Mouse (Mus musculus): ENCODE data around the gene Cdc25b. TPM values are rescaled to one million over a fixed set of nuclear protein-coding genes. Genes with fewer than 3 reads are reported as not detected.

Gene Cdc25b
- polyA plus RNA-seq (2012; rRNA removed) (156 and 166 TPM in 2 replicates), polyA plus RNA-seq (2014; fragmentation: Nextera tagmentation; extraction: Ambion mirVana) (184 and 209 TPM in 2 replicates)

DNA sequence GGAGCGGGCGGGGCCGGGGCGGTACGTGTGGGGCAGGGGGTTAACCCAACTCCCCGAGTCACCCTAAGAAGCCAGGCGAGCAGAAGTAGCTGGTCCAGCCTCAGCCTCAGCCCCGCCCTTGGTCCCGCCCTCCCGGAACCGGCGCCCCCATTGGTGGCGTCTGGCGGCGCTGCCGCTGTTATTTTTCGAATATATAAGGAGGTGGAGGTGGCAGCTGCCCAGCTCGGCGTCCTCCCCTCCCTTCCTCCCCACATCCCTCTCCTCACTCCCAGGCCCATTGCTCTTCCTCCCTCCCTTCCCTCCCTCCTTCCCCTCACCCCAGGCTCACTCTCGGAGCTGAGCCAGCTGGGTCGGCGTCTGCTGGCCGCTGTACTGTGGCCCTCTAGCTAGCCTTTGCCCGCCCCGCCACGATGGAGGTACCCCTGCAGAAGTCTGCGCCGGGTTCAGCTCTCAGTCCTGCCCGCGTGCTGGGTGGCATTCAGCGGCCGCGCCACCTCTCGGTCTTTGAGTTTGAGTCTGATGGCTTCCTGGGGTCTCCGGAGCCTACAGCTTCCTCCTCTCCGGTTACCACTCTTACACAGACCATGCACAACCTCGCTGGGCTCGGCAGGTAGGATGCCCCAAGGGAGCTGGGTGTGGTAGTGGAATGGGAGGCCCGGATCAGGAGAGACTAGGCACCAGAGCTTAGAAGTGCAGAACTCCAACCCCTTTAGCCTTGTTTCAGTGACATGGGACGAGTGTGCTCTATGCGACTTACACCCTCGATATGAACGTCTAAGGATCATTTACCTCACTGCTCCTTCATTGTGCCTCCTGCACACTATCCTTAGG lies at the start of gene Cdc25b, which contains the start of gene Spef1:
Cdc25b (plus strand) TSS at position 179 of the 831 bp plus-strand sequence.
Spef1 (minus strand) TSS at position 512 of the 831 bp plus-strand sequence.
- Histone ChIP-seq H3K4me3 (ENCODE audit: insufficient read depth in 1 of 2, low read depth in 2 of 2, low read length in 2 of 2) (peak within 1 kb of the TSS; percentile 76 to 78), H3K36me3 (replicated peaks; ENCODE audit: control insufficient read depth, insufficient read depth, low read depth) (peaks cover 38% of the 10 kb centered on the region), H3K4me1 (replicated peaks; ENCODE audit: control insufficient read depth in 2 of 2, insufficient read depth in 2 of 2, low read length in 1 of 2) (peaks cover 27 to 34% of the 10 kb centered on the region in 2 experiments), H3K27me3 (ENCODE audit: control insufficient read depth, insufficient read depth, low read length) (no peaks in the 10 kb centered on the region), H3K9me3 (ENCODE audit: control insufficient read depth, low read length) (no peaks in the 10 kb centered on the region), H3K9ac (replicated peaks) (peak within 1 kb of the TSS; percentile 95), H3K4me2 (ENCODE audit: low read depth) (peak within 1 kb of the TSS; percentile 98), H3K27ac (peak within 1 kb of the TSS; percentile 90)
- ATAC-seq (ENCODE audit: insufficient read depth), result peak; percentile 88
- TF ChIP-seq CTCF (IDR thresholded peaks at IDR 0.05; ENCODE audit: low read depth) (peak; percentile 50), EP300 (IDR thresholded peaks at IDR 0.05; ENCODE audit: low read depth) (no peak; the same call in 1 of the 2 replicates)
- WGBS (ENCODE audit: insufficient replicate concordance), result 2% methylated on average over 43 of the region's 43 CpGs
- peak in 2 of 3 experiments; percentile 79 to 81 for DNase-seq (ENCODE audit: low read depth in 3 of 3, low spot score in 3 of 3)

DNA sequence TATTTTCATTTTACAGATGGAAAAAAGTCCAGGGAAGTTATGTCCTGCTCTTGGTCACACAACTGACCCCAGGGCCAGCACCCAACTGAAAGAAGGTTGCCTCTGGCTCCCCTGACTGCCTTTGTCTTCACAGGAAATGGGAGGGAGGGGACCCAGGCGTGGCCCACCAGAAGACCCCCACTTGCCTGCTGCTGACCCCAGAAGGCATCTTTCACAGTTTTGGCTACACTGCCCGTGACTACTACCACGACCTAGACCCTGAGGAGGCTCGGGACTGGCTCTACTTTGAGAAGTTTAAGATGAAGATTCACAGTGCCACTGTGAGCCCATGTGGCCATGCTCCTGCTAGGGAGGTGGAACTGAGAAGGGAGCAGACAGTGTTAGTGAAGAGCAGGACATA lies 48.5 kb upstream of the Cdc25b start:
- ATAC-seq (ENCODE audit: insufficient read depth), result no peak
- Histone ChIP-seq H3K4me3 (ENCODE audit: insufficient read depth in 1 of 2, low read depth in 2 of 2, low read length in 2 of 2) (no peak overlapping the region), H3K4me2 (ENCODE audit: low read depth) (no peak overlapping the region), H3K9ac (replicated peaks) (no peak overlapping the region), H3K9me3 (ENCODE audit: control insufficient read depth, low read length) (no peaks in the 10 kb centered on the region), H3K27me3 (ENCODE audit: control insufficient read depth, insufficient read depth, low read length) (no peaks in the 10 kb centered on the region), H3K36me3 (replicated peaks; ENCODE audit: control insufficient read depth, insufficient read depth, low read depth) (peaks cover 2% of the 10 kb centered on the region), H3K4me1 (replicated peaks; ENCODE audit: control insufficient read depth in 2 of 2, insufficient read depth in 2 of 2, low read length in 1 of 2) (peaks cover 37 to 42% of the 10 kb centered on the region in 2 experiments), H3K27ac (peak overlapping the region; percentile 4; the same call in 1 of the 2 replicates)
- no peak for DNase-seq (ENCODE audit: low read depth in 3 of 3, low spot score in 3 of 3)
- WGBS (ENCODE audit: insufficient replicate concordance), result 71% methylated on average over 4 of the region's 4 CpGs
- TF ChIP-seq EP300 (IDR thresholded peaks at IDR 0.05; ENCODE audit: low read depth), result no peak
- no peak for TF ChIP-seq CTCF (IDR thresholded peaks at IDR 0.05; ENCODE audit: low read depth)

DNA sequence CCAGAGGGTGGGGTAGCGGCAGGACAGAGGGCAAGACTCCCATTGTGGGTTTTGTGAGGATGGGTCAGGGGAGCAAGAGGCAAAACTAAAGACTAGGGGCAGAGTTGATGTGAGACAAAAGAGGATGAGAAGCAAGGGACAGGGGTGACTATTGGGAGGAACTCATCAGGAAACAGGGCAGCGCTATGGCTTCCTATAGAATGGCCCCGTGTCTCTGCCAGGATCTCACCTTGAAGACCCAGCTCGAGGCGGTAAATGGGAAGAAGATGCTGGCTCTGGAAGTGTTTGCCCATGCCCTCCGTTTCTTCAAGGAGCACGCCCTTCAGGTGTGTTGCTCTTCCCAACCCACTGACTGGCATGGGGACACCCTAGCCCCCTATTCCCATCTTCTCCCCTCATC lies 48.0 kb upstream of the Cdc25b start:
- H3K27ac ChIP-seq, result no peak overlapping the region
- peaks cover 37 to 42% of the 10 kb centered on the region in 2 experiments for H3K4me1 ChIP-seq (replicated peaks; ENCODE audit: control insufficient read depth in 2 of 2, insufficient read depth in 2 of 2, low read length in 1 of 2)
- ATAC-seq (ENCODE audit: insufficient read depth), result no peak
- peaks cover 5% of the 10 kb centered on the region for H3K36me3 ChIP-seq (replicated peaks; ENCODE audit: control insufficient read depth, insufficient read depth, low read depth)
- DNase-seq (ENCODE audit: low read depth in 3 of 3, low spot score in 3 of 3), result no peak
- TF ChIP-seq EP300 (IDR thresholded peaks at IDR 0.05; ENCODE audit: low read depth) (no peak), CTCF (IDR thresholded peaks at IDR 0.05; ENCODE audit: low read depth) (no peak)
- H3K9me3 ChIP-seq (ENCODE audit: control insufficient read depth, low read length), result no peaks in the 10 kb centered on the region
- H3K4me2 ChIP-seq (ENCODE audit: low read depth), result no peak overlapping the region
- H3K9ac ChIP-seq (replicated peaks), result no peak overlapping the region
- H3K4me3 ChIP-seq (ENCODE audit: insufficient read depth in 1 of 2, low read depth in 2 of 2, low read length in 2 of 2), result no peak overlapping the region
- no peaks in the 10 kb centered on the region for H3K27me3 ChIP-seq (ENCODE audit: control insufficient read depth, insufficient read depth, low read length)
- WGBS (ENCODE audit: insufficient replicate concordance), result 83% methylated on average over 7 of the region's 7 CpGs

DNA sequence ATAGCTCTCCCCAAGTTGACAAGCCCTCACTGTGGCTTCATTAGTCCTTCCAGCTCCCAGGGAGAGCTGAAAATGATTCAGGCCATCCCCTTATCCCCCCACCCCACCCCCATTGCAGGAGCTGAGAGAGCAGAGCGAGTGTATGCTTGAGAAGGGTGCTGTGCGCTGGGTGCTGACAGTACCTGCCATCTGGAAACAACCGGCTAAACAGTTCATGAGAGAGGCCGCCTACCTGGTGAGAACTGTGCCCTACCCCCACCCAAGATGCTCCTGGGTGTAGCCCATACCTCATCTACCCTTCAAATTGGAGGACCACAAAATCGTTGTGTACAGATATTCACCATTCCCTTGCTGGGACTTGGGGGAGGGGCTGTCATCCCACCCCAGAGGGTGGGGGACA lies 47.5 kb upstream of the Cdc25b start:
- ATAC-seq (ENCODE audit: insufficient read depth) (no peak), DNase-seq (ENCODE audit: low read depth in 3 of 3, low spot score in 3 of 3) (no peak)
- H3K27me3 ChIP-seq (ENCODE audit: control insufficient read depth, insufficient read depth, low read length), result no peaks in the 10 kb centered on the region
- H3K36me3 ChIP-seq (replicated peaks; ENCODE audit: control insufficient read depth, insufficient read depth, low read depth), result peaks cover 6% of the 10 kb centered on the region
- H3K27ac ChIP-seq, result no peak overlapping the region
- no peak overlapping the region for H3K4me3 ChIP-seq (ENCODE audit: insufficient read depth in 1 of 2, low read depth in 2 of 2, low read length in 2 of 2)
- TF ChIP-seq CTCF (IDR thresholded peaks at IDR 0.05; ENCODE audit: low read depth) (no peak), EP300 (IDR thresholded peaks at IDR 0.05; ENCODE audit: low read depth) (no peak)
- no peaks in the 10 kb centered on the region for H3K9me3 ChIP-seq (ENCODE audit: control insufficient read depth, low read length)
- WGBS (ENCODE audit: insufficient replicate concordance), result 87% methylated on average over 5 of the region's 5 CpGs
- H3K4me2 ChIP-seq (ENCODE audit: low read depth), result no peak overlapping the region
- H3K4me1 ChIP-seq (replicated peaks; ENCODE audit: control insufficient read depth in 2 of 2, insufficient read depth in 2 of 2, low read length in 1 of 2), result peaks cover 34 to 38% of the 10 kb centered on the region in 2 experiments
- no peak overlapping the region for H3K9ac ChIP-seq (replicated peaks)

DNA sequence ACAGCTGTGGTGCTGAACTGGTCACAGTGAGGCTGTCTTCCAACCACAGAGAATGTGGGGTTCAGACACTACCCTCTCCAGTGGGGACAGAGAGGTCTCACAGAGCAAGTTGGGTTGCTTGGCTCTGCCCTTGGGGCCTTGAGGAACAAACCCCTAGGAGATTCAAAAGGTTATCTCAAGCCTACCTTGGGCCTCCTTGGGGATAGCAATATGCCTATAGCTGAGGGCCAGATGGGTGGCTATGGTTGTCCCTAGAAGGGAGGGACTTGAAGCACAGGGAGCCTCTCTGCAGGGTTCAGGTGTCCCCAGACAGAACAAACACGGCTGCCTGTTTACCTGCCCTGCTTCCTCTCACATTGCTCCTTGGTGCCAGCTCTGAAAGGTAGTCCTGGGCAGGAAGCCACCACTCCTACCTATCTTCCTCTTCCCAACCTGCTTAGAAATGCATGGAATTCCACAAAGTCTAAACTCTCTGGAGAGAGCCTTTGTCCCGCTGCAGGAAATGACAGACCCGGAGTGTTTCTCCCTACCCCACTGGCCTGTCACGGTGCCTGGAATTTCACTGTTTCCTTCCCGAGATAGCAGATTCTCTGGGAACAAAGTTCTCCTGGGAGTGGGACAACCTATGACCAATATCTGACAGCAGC lies 46.7 kb upstream of the Cdc25b start:
- Histone ChIP-seq H3K36me3 (replicated peaks; ENCODE audit: control insufficient read depth, insufficient read depth, low read depth) (peaks cover 13% of the 10 kb centered on the region), H3K27me3 (ENCODE audit: control insufficient read depth, insufficient read depth, low read length) (no peaks in the 10 kb centered on the region), H3K9me3 (ENCODE audit: control insufficient read depth, low read length) (no peaks in the 10 kb centered on the region), H3K27ac (peak overlapping the region; percentile 40), H3K4me2 (ENCODE audit: low read depth) (no peak overlapping the region), H3K4me3 (ENCODE audit: insufficient read depth in 1 of 2, low read depth in 2 of 2, low read length in 2 of 2) (no peak overlapping the region), H3K4me1 (replicated peaks; ENCODE audit: control insufficient read depth in 2 of 2, insufficient read depth in 2 of 2, low read length in 1 of 2) (peaks cover 27 to 31% of the 10 kb centered on the region in 2 experiments), H3K9ac (replicated peaks) (no peak overlapping the region)
- DNase-seq (ENCODE audit: low read depth in 3 of 3, low spot score in 3 of 3) (no peak), ATAC-seq (ENCODE audit: insufficient read depth) (no peak)
- 78% methylated on average over 5 of the region's 5 CpGs for WGBS (ENCODE audit: insufficient replicate concordance)
- TF ChIP-seq CTCF (IDR thresholded peaks at IDR 0.05; ENCODE audit: low read depth) (no peak), EP300 (IDR thresholded peaks at IDR 0.05; ENCODE audit: low read depth) (no peak)

Measured in liver, embryonic 14.5 days (tissue).